Mouse (Mus musculus) frontal cortex, postnatal 10 days (tissue): Measurements from ENCODE around the gene Helb.
"Not testable (repeated sequence)": the region's sequence is repeated elsewhere in the genome, so short reads cannot be mapped to it uniquely, and the experiment has no call there.

Experiments
- DNase-seq, 2 experiments: peaks; one replicate each; pipeline ENCODE4 v3.0.0; 2022; ENCODE audit warnings: low spot score in 2 of 2, mixed read lengths in 1 of 2

The Helb gene

DNA sequence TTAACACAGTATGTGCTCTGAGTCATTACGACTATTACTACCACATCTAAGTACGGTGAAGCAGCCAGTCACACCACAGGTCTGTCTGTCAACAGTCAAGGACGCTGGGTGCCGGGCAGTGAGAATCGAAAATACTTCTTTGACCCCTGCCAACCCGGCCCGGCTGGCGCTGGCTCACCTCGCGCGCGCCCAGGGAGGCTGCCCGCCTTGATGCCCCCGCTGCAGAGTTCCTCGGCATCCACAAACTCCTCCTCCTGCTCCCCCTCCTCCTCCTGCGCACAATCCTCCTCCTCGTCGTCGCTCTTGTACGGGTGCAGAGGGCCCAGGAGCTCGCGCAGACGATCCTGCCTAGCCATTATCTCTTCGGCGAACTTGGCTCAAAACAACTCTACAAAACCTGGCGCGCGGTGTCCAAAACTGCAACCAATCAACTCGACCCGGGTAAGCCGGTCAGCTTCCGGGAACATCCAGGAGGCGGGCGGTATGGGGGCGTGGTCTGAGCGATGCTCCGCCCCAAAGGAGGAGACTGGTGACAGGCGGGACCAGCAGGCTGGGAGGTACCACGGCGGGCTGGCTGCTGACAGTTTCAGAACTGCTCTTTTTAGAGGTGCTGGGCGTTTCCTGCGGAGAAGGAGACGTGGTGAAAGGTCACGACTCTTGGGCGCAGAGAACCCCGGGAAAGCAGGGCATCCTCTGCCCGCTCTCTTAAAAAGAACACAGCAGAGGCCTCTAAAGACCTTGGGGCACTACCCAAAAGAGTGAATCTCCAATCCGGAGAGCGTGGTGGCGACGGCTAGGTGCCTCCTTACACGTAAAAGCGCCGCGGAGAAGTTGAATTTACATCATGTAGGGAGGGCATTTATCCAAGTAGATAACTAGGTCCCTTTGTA lies at the start of gene Helb:
Gene Helb (minus strand): TSS at position 481 of the 890 bp plus-strand sequence.
- peak; percentile 90 to 94 for DNase-seq

DNA sequence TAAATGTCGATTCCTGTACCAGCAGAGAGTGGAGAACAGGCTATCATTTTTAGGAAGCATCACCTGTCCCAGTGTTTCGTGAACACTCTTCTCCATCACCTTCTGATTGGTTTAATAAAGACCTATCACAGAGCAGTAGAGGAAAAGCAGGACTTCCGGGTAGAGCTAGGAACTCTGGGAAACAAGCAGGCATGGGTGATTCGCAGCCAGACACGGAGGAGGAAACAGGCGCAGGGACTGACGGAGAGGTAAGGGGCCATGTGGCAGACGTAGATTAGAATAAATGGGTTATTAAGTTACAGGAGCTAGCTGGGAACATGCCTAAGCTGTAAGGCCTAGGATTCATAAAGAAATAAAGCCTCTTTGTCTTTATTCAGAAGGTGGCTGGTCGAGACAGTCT lies 47.7 kb upstream of the Helb start:
- DNase-seq = no peak

DNA sequence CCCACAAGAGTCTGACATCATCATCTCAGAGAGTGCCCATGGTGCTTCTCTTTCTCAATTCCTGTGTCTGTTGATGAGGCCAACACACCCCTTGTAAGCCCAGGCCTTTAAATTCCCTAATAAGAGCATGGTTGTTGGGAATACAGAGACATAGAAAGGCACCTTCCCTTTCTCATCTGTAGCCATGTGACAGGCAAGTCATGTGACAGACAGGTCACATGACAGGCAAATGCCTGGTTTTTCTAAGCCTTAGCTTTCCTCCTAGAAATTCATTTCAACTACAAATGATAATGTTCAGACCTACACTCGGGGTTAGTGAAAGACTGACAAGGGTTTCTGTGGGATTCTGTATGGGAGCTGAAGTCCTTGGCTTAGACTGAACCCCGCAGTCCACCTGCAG lies 41.1 kb upstream of the Helb start:
- no peak for DNase-seq

GRCm38 (mm10) chr10:120151672-120152071 lies 38.9 kb upstream of the Helb start:
- DNase-seq = no peak

DNA sequence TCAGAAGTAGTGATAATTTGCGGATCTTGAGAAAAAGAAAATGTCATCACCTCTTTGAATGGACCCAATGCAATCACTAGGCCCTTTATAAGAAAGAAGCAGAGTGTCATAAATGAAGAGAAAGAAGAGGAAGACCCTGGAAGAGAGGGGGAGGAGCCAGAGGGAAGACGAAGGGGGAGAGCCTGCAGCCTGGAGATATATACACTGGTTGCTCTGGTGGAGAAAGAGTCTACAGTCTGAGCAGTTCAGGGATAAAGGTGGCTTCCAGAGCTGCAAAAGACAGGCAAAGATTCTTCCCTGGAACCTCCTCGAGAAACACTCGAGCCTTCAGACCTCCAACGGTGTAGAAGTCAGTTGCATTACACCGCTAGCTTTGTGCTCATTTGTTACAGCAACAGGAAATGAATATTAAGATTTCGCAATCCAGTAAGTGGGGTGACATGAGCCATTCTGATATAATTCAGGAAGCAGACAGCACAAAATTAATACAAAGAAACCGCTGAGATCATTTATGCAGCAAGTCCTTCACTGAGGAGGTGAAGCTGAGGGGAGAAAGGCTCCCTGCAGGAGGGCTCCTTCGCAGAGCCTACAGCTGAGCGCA lies 28.2 kb upstream of the Helb start:
- no peak for DNase-seq

GRCm38 (mm10) chr10:120140193-120140592 lies 27.4 kb upstream of the Helb start:
- no peak for DNase-seq

DNA sequence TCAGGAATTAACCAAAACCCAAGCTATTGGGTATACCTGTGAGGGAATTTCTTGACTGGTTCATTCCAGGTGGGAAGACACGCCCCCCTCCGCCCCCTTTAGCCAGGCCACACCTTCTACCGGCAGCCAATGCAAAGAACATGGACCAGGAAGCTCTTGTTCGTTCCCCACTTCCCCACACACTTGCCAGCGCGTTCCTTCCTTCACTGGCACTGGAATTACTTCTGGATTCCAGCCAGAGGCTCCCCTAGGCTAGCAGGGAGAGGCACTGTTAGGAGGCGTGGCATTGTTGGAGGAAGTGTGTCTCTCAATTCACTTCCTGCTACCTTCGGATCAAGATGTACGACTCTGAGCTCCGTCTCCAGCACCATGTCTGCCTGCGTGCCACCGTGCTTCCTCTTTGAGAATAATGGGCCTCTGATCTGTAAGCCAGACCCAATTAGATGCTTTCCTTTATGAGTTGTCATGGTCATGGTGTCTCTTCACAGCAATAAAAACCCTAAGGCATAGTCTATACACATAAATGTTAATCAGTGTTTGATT lies 23.3 kb upstream of the Helb start:
- DNase-seq = no peak

DNA sequence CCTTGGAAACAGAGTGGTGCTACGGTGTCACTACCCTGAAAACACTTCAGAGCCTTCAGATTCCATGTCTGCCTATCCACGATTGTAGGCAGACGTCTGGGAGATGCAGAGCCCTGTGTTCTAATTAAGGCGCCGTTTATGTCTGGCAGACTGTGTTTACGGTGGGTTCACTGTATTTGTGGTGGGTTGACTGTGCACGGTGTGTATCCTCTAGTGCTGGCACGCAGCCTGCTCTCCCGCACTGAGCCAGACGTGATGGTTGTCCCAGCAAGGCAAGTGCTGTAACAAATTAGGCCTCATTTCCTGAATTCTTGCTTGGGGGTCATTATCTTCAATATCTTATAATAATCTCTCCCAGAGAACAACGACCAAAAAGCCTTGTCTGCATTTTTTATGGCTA lies 20.9 kb upstream of the Helb start:
- DNase-seq = no peak

DNA sequence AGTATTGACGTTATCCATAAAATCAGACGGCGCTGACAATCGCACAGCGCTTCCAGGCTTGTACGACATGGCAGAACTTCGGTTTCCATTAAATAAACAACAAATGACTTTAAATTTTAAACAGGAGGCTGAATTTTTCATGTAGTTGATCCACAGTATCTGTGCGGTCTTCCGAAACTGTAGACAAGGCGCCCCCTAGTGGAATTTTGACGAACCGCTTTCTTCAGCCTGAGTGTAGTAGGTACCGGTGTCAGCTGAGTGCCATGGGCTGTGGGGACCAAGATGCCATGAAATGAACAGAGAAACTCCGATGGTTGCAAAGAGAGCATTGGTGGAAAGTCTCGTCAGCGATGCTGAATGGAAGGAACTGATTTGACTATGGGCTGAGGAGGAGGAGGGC lies 17.8 kb upstream of the Helb start:
- DNase-seq = peak; percentile 33 to 63

DNA sequence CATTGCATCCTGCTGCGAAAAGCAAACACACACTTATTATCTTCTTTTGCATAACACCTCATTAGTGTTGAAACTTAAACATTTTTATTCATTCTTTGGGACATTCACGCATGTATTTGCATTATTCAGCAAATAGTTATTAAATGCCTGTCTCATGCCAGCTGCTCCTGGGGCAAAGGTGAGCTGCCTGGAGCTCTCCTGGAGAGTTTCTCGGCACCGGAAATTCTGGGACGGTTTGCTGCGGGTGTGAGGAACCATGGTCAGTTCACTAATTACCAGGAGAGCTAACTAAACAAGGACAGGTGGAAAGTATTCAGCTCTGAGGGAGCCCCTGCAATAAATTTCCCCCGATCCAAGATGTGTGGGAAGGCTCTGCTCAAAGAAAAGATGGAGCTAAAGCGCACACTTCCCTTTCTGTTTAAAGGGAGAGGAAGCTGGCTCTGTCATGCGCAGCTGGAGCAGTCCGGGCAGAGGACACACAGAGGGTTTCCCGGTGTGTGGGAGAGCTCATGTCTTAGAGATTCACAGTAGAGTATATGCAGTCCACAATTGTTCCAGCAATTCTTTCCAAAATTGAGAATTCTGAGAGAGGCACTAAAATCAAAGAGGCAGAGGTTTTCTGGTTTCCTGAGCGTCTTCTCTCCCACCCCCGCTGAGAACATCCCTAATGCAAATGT lies 16.0 kb upstream of the Helb start:
- no peak for DNase-seq

GRCm38 (mm10) chr10:120125465-120125857 lies 12.7 kb upstream of the Helb start:
- no peak for DNase-seq

DNA sequence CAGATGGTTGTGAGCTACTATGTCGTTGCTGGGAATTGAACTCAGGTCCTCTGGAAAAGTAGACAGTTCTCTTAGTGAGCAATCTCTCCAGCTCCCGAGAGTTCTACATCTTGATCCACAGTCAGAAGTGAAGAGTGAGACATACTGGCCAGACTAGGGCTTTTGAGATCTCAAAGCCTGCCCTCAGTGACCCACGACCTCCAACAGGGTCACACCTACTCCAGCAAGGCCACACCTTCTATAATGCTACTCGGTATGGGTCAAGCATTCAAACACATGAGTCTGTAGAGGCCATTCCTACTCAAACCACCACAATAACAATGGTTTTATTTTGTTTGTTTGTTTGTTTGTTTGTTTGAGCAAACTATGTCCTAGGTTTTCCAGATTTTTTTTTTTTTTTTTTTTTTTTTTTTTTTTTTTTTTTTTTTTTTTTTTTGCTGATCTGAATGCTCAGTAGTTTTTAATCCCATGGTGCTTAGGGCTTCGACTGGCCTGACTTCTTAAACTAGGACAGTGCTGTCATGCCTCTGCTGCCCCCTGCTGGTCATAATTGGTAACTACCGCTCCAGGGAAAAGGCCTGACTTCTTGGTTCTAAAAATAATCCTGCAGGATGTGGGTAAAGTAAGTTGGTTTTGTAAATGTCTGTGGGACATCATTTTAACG lies 12.1 kb upstream of the Helb start:
- DNase-seq = peak; percentile 62 to 82

DNA sequence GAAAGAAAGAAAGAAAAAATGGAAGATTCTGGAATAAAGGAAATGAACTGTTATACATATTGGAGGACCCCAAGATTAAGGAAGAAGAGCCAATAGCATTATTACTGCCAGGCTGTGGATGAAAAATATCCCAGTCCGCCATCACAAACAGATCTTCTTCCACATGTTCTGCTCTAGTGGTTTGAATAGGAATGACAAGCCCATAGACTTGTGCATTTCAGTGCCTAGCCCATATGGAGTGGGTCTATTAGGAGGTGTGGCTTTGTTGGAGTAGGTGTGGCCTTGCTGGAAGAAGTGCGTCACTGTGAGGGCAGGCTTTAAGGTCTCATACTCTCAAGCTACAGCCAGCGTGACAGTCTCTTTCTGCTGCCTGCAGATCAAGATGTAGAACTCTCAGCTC lies 10.9 kb upstream of the Helb start:
- DNase-seq = no peak

- no peak for DNase-seq
Observed at GRCm38 (mm10) chr10:120115249-120115648, 2.5 kb upstream of the Helb start.

GRCm38 (mm10) chr10:120114493-120114892 lies 1.7 kb upstream of the Helb start:
- DNase-seq = no peak

DNA sequence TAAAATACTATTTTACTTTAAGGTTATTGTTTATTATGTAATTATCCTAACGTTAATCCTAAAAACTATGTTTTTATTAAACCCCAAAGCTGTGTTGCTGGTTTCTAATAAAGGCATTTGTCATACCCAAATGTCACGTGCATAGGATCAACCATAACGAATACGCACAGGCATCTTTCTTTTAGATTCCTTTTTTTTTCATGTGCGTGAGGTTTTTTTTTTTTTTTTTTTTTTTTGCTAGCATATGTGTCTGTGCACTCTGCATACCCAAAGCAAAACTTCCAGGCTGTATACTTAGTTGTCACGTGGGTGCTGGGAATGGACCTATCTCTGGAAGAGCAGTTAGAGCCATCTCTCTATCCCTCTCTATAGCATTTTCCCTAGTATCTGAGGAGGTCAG lies 1.2 kb upstream of the Helb start:
- DNase-seq = no peak

DNA sequence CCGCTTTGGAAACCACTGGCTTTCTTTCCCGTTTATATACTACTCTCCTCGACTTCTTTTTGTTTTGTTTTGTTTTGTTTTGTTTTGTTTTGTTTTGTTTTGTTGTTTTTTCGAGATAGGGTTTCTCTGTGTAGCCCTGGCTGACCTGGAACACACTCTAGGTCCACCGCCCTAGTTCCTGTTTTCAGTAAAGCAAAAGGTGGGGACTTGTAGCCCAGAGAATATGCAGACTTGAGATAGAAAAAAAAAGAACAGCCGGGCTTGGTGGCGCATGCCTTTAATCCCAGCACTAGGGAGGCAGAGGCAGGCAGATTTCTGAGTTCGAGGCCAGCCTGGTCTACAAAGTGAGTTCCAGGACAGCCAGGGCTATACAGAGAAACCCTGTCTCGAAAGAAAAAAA lies 695 bp upstream of the Helb start:
- not testable (repeated sequence) for DNase-seq

DNA sequence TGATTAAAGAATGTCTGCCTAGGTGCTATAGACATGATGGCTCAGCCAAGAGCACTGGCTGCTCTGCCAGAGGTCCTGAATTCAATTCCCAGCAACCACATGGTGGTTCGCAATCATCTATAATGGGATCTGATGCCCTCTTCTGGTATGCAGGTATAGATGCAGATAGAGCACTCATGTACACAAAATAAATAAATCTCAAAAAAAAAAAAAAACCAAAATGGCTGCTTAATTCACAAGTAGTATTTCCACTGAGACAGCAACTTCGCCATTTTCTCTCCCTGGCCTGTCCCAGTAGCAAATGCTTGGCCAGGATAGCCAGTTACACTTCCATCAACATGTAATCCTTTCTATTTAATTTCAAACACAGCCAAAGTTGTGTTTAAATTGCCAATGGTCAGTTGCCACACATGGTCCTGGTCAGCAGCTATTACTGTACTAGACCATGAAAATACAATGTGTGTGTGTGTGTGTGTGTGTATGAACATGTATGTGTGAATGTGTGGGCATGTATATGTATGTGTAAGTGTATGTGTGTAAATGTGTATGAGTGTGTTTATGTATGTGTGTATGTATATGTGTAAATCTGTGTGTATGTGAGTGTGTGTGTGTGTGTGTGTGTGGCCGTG lies 982 bp downstream of the Helb start:
- no peak for DNase-seq

DNA sequence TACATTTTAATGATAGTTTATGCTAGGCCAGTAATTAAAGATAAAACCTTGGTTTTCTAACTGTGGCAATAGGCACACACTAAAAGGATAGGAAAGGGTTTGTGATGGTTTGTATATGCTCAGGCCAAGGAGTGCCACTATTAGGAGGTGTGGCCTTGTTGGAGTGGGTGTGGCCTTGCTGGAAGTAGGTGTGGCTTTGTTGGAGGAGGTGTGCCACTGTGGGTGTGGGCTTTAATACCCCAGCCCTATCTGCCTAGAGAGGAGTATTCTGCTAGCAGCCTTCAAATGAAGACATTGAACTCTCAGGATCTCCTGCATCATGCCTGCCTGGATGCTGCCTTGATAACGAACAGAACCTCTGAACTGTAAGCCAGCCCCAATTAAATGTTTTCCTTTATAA lies 12.0 kb downstream of the Helb start:
- DNase-seq = no peak

DNA sequence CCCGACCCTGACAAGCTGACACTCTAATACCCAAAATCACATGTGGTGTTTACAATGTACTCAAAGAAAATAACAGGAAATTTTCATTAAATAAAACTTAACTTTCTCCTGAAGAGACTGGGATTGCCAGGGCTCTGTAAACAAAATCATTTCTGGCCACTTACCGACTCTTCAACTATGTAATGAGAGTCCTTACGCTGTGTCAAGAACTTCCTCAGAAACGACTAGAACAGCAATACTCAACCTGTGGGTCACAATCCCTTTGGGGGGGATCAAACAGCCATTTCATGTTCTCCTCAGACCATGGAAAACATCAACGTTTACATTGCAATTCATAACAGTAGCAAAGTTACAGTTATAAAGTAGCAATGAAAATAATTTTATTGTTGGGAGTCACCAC lies 15.2 kb downstream of the Helb start:
- DNase-seq = no peak

DNA sequence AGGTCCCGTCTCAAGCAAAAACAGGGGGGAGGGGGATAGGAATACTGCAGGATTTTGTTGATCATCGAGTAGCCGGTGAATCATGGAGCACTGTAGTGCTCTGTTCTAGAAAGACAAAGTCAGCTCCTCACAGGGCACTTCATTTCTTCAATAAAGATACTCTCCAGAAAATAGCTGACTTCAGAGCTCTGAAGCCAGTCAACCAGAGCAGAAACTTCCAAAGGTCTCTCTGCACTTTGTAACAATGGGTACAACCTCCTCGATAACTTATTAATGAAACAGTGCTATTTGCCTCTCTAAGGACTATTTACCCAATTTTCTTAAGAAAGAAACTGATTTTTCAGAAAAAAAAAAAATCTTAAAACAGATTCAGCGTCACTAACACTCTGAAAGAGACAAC lies 17.1 kb downstream of the Helb start:
- no peak for DNase-seq

DNA sequence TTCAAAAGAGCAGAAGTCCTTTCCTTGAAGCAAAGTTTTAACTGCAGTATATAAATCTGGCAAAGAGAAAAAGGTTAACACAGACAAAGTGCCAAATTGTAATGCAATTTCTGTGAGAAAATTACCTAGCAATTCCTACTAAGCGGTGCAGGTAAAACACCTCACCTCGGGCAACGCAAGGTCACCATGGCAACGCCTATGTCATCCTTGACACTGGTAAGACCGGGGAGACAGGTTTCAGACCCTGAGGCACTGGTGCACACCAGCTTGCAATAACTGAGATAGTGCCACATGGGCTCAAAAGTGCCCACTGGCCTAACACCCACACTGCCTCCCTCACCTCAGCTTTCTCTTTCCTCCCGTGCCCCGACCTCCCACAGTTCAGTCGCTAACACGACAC lies 17.7 kb downstream of the Helb start:
- no peak for DNase-seq
